Mouse (Mus musculus): ENCODE data around the gene Svs2.
"Not testable (repeated sequence)": the region's sequence is repeated elsewhere in the genome, so short reads cannot be mapped to it uniquely, and the experiment has no call there.

DNA sequence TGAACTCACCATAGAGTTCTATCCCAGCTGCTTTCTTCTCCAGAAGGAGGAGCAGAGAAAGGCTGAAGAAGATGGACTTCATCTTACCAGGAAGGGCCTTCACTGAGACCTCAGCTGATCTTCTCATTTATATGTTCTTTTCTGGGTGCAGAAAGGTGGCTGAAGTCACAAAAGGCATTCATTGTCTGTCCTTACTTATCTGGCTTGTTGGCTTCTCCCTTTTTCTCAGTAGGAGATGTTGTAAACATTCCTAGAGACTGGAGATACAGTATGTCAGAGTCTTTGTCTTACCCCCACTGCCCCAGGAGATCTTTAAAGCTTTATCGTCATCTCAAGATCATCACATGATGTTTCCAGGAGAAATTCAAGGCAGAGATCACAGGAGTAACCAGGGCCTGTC lies 18.3 kb upstream of the Svs2 start, which contains the start of gene Svs3b:
- not testable (repeated sequence) for TF ChIP-seq CTCF (IDR thresholded peaks at IDR 0.05); EP300 (IDR thresholded peaks at IDR 0.05; ENCODE audit: insufficient read depth, low read depth, low read length)
